Mouse (Mus musculus) neural tube, embryonic 11.5 days (tissue): ENCODE measurements around the gene Stard13. TPM values are rescaled to one million over a fixed set of nuclear protein-coding genes. Genes with fewer than 3 reads are reported as not detected.

Experiments
- ATAC-seq: fragments of 200-750 bp; cut with Nextera tagmentation; 2 replicates; pipeline ENCODE4 v1.8.0; 2017; ENCODE audit warnings: moderate number of reproducible peaks, mild to moderate bottlenecking, moderate TSS enrichment, moderate library complexity; ENCODE audit not compliant: insufficient read depth, low FRiP score, low TSS enrichment
- DNase-seq: peaks from one replicate; pipeline ENCODE4 v3.0.0-alpha.2; 2015; ENCODE audit warnings: low spot score
- H3K27ac ChIP-seq: fragments of 300-500 bp; sonication (generic); 2 replicates; pipeline ENCODE4 v1.5.1; 2014; ENCODE audit warnings: low read depth, mild to moderate bottlenecking, low read length
- H3K27me3 ChIP-seq: fragments of 300-500 bp; sonication (generic); 2 replicates; pipeline ENCODE4 v1.6.1; 2014; ENCODE audit warnings: mild to moderate bottlenecking, low read length, mixed read lengths; ENCODE audit not compliant: control insufficient read depth, insufficient read depth
- H3K36me3 ChIP-seq: fragments of 300-500 bp; sonication (generic); 2 replicates; pipeline ENCODE4 v1.6.1; 2014; ENCODE audit warnings: mild to moderate bottlenecking, low read length, moderate library complexity, mixed read lengths; ENCODE audit not compliant: control insufficient read depth, insufficient read depth
- H3K4me1 ChIP-seq: fragments of 300-500 bp; sonication (generic); 2 replicates; pipeline ENCODE4 v1.6.1; 2014; ENCODE audit warnings: low read length, mixed read lengths; ENCODE audit not compliant: control insufficient read depth, insufficient read depth
- H3K4me2 ChIP-seq: fragments of 300-500 bp; sonication (generic); 2 replicates; pipeline ENCODE4 v1.6.1; 2014; ENCODE audit warnings: low read depth, mild to moderate bottlenecking, moderate library complexity
- H3K4me3 ChIP-seq: fragments of 300-500 bp; sonication (generic); 2 replicates; pipeline ENCODE4 v1.5.1; 2014; ENCODE audit warnings: low read depth, low read length
- H3K9ac ChIP-seq: fragments of 300-500 bp; sonication (generic); 2 replicates; pipeline ENCODE4 v1.6.1; 2014; ENCODE audit warnings: mild to moderate bottlenecking, low read length
- H3K9me3 ChIP-seq: fragments of 300-500 bp; sonication (generic); 2 replicates; pipeline ENCODE4 v1.6.1; 2016; ENCODE audit warnings: low read length; ENCODE audit not compliant: control insufficient read depth
- WGBS: fragments of 180-500 bp; shearing (Covaris S2); extraction: QIAGEN DNeasy Blood & Tissue Kit; methylation state at CpG from one replicate; pipeline ENCODE4 v1.1.7; 2014; 5-methylcytosine and 5-hydroxymethylcytosine counted together
- polyA plus RNA-seq: library from polyadenylated mRNA; unstranded; fragments of >200 nt; fragmentation: Nextera tagmentation; extraction: Ambion mirVana; gene quantifications from 2 replicates; pipeline ENCODE4 v1.2.1, GENCODE M21; 2014

Gene Stard13
- polyA plus RNA-seq, 1 experiment from 2014 or later, result 7.5 TPM

DNA sequence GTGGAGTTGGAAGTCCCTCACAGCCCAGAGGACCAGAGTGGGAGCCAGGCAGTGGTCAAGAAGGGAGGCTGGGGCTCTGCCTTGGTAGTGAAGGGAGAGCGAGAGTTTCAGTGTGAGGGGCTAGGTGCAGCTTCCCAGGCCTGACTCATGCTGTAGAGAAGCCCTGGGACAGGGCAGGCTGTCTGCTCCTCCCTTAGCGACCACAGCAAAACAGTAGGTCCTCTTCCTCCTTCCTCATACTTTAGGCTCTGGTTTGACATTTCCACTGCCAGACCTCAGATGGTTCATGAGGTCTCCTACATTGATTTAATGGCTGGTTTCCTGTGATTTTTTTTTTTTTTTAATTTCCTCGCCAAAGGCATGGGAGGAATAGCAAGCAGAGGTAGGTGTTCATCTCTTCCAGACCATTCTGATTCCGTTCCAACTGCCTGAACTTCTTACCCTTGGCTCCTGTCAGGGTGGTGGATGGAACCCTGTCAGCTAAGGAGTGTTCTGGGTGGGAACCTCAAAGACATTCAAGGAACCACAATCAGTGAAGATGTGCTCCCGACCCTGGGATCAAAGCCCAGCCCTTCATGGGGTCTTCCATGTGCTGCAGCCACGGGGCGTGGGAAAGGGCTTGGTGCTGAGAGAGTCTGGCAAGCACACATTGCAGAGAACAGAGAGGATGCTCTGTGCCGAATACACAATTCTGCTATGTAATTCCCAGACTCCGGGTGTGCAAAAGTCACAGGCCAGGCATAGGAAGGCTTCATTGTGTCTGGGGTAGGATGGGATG, 147.0 kb downstream of the Stard13 start:
- Histone ChIP-seq H3K4me2 (no peak overlapping the region), H3K27me3 (no peaks in the 10 kb centered on the region), H3K4me3 (no peak overlapping the region), H3K9me3 (no peaks in the 10 kb centered on the region), H3K9ac (no peak overlapping the region), H3K27ac (no peak overlapping the region), H3K4me1 (no peaks in the 10 kb centered on the region), H3K36me3 (no peaks in the 10 kb centered on the region)
- ATAC-seq, result no peak
- WGBS, result 69% methylated on average over 9 of the region's 9 CpGs
- DNase-seq, result no peak

DNA sequence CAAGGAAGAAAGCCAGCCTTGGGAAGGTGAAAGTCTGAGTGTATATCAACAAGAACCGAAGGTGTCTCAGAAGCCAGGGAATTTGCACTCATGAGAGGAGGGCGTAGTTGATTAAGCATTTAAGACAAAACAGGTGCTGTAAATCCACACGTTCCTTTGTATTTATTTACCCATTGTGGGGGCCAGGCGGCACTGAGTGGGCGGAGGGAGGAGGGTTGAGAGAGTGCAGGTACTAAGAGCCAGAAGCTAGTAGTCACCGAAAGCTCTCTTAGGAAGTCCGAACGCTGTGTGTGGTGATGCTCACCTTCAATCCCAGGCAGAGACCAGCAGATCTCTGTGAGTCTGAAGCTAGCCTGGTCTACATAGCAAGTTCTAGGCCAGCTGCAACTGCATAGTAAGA, 147.9 kb downstream of the Stard13 start:
- Histone ChIP-seq H3K36me3 (no peaks in the 10 kb centered on the region), H3K27me3 (no peaks in the 10 kb centered on the region), H3K4me3 (no peak overlapping the region), H3K4me2 (no peak overlapping the region), H3K9ac (no peak overlapping the region), H3K27ac (no peak overlapping the region), H3K9me3 (no peaks in the 10 kb centered on the region), H3K4me1 (no peaks in the 10 kb centered on the region)
- no peak for ATAC-seq
- DNase-seq, result no peak
- WGBS, result 81% methylated on average over 8 of the region's 8 CpGs

DNA sequence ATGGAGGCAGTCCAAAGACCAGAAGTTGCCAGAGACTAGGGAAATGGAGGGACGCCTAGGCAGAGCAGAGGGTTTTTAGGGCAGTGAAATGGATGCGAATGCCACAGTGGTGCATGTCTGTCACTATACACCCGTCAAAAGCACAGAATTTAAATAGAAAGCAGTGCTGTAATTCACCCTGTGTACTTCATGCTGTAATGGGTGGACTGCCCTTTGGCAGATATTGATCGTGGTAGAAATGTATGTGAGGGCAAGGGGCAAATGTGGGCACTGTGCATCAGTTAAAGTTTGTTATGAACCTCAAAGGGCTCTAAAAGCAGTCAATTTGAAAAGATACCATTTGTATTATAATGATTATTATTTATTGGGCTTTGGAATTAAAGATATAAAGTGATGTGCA, 153.4 kb downstream of the Stard13 start:
- ATAC-seq (no peak), DNase-seq (no peak)
- H3K36me3 ChIP-seq, result no peaks in the 10 kb centered on the region
- no peak overlapping the region for H3K27ac ChIP-seq
- no peaks in the 10 kb centered on the region for H3K27me3 ChIP-seq
- H3K4me2 ChIP-seq, result no peak overlapping the region
- H3K9me3 ChIP-seq, result no peaks in the 10 kb centered on the region
- no peak overlapping the region for H3K4me3 ChIP-seq
- no peaks in the 10 kb centered on the region for H3K4me1 ChIP-seq
- WGBS, result 86% methylated on average over 4 of the region's 4 CpGs
- H3K9ac ChIP-seq, result no peak overlapping the region

DNA sequence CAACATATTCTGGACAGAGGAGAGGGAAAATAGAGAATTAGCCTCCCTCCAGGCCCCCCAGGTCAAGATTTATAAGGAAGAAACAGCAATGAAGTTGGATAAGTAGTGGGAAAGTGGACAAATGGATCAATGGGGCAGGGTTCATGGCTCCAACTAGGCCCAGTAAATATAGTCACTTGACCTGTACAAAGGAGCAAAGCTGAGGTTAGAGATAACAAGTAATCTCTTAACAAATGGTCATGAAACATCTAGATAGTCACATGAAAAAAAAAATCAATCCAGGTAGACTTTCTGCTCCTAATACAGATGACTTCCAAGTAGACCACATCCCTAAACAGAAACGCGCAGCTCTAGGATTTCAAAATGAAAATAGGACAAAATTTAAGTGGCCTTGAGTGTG, 155.7 kb downstream of the Stard13 start:
- WGBS, result 96% methylated on average over 2 of the region's 2 CpGs

DNA sequence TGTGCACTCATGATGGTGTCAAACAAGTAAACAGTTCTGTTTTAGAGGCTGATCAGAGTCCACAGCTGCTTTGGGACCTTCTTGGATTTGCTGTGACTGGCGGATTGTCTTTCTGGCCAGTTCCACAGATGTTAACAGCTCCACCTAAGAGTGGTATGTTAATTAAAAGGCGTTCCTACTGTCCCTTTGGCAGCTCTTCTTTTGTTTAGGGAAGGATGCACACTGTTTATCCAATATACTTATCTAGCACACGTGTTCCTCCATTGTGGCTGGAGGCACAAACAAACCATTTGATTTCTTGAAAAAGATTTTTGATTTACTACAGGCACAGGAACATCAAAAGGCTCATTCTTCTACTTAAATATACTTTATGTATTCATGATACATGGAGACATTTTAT, 156.7 kb downstream of the Stard13 start:
- H3K27ac ChIP-seq, result no peak overlapping the region
- H3K9me3 ChIP-seq, result no peaks in the 10 kb centered on the region
- ATAC-seq, result no peak
- H3K4me3 ChIP-seq, result no peak overlapping the region
- WGBS, result 78% methylated on average over 3 of the region's 3 CpGs
- H3K27me3 ChIP-seq, result no peaks in the 10 kb centered on the region
- H3K4me2 ChIP-seq, result no peak overlapping the region
- no peaks in the 10 kb centered on the region for H3K36me3 ChIP-seq
- H3K9ac ChIP-seq, result no peak overlapping the region
- no peaks in the 10 kb centered on the region for H3K4me1 ChIP-seq
- no peak for DNase-seq

More for the DNA sequence above, 155.7 kb downstream of the Stard13 start:
- Histone ChIP-seq H3K4me1 (no peaks in the 10 kb centered on the region), H3K27ac (no peak overlapping the region), H3K27me3 (no peaks in the 10 kb centered on the region), H3K4me3 (no peak overlapping the region), H3K4me2 (no peak overlapping the region), H3K9ac (no peak overlapping the region), H3K9me3 (no peaks in the 10 kb centered on the region), H3K36me3 (no peaks in the 10 kb centered on the region)
- ATAC-seq (no peak), DNase-seq (no peak)

DNA sequence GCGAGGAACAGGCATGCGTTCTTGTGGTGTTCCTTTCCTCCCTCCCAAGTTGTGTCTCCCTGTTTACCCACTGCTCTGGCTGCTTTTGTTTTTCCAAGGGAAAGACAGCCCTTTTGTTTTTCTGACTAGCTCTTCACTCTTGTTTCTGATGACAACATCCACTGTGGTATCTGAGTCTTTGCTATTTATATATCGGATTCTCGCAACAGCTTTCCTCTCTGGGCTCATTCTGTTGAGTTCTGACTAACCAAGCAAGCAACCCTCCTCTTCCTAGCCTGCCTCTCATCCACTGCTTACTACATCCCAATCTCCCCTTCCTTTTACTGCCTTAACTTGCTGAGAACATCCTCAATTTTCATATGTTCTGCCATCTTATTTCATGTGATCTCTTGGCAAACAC, 159.4 kb downstream of the Stard13 start:
- H3K9ac ChIP-seq, result no peak overlapping the region
- no peaks in the 10 kb centered on the region for H3K27me3 ChIP-seq
- H3K9me3 ChIP-seq, result no peaks in the 10 kb centered on the region
- DNase-seq (no peak), ATAC-seq (no peak)
- no peak overlapping the region for H3K4me3 ChIP-seq
- WGBS, result 81% methylated on average over 4 of the region's 4 CpGs
- no peak overlapping the region for H3K27ac ChIP-seq
- no peaks in the 10 kb centered on the region for H3K4me1 ChIP-seq
- H3K36me3 ChIP-seq, result no peaks in the 10 kb centered on the region
- no peak overlapping the region for H3K4me2 ChIP-seq

DNA sequence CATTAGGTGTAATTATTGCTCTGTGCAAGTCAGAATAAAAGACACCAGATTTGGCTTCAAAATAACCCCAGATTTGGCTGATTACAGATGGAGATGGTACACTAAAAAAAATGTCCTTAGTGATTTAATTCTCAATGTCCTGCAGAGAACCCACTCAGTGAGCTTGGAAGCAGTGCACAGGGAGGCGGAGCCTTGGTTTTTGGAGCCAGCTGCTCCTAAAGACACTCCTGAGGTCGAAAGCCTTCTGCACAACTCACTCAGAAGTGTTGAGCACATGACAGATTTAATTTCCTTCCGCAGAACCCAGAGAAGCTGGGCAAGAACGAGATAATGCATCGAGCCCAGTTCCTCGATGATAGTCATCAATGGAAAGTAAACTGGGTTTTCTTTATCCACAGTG, 162.2 kb downstream of the Stard13 start:
- ATAC-seq (no peak), DNase-seq (no peak)
- no peak overlapping the region for H3K4me3 ChIP-seq
- no peaks in the 10 kb centered on the region for H3K4me1 ChIP-seq
- no peak overlapping the region for H3K4me2 ChIP-seq
- WGBS, result 80% methylated on average over 6 of the region's 6 CpGs
- H3K9ac ChIP-seq, result no peak overlapping the region
- H3K27me3 ChIP-seq, result no peaks in the 10 kb centered on the region
- H3K9me3 ChIP-seq, result no peaks in the 10 kb centered on the region
- no peak overlapping the region for H3K27ac ChIP-seq
- H3K36me3 ChIP-seq, result no peaks in the 10 kb centered on the region

DNA sequence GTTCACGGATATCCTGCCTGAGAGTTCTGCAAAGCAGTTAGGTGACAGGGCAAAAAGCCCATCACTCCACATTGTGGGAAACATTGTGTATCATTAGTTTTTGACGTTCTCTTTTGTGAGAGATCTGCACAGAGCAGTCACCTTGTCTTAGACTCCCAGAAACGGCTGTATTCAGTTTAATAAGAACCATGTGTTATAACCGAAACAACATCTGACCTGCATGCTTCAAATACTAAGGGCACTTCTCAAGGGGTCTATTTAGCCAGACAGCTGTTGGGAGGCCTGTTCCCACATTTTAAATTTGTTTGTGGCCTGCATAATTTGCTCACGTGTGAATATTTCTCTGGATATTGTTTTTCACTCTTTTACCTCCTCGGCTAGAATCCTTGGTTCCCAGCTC, 162.7 kb downstream of the Stard13 start:
- Histone ChIP-seq H3K4me3 (no peak overlapping the region), H3K27ac (no peak overlapping the region), H3K9me3 (no peaks in the 10 kb centered on the region), H3K4me1 (no peaks in the 10 kb centered on the region), H3K27me3 (no peaks in the 10 kb centered on the region), H3K9ac (no peak overlapping the region), H3K4me2 (no peak overlapping the region), H3K36me3 (no peaks in the 10 kb centered on the region)
- ATAC-seq (no peak), DNase-seq (no peak)
- WGBS, result 57% methylated on average over 6 of the region's 6 CpGs

DNA sequence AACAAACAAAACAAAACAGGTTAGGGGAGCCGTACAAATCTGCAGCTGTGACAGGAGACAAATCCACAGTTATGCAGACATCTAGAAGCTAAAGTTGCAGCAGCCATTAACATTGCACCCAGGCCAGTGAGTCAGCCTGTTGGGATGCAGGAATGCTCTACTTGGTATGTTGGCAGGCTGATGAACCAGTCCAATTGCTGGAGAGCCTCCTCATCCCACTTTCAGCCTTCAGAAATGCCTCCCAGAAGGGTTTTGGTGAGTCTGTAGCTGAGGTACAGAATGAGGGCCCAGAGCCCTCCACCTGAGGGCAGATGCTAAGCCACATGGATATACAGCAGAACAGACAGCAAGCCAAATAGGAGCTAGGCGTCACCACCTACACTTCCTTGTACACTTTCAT, 164.1 kb downstream of the Stard13 start:
- DNase-seq (no peak), ATAC-seq (no peak)
- WGBS, result 96% methylated on average over 2 of the region's 2 CpGs
- no peak overlapping the region for H3K9ac ChIP-seq
- H3K9me3 ChIP-seq, result no peaks in the 10 kb centered on the region
- H3K4me3 ChIP-seq, result no peak overlapping the region
- no peaks in the 10 kb centered on the region for H3K36me3 ChIP-seq
- no peak overlapping the region for H3K27ac ChIP-seq
- no peak overlapping the region for H3K4me2 ChIP-seq
- no peaks in the 10 kb centered on the region for H3K27me3 ChIP-seq
- H3K4me1 ChIP-seq, result no peaks in the 10 kb centered on the region
